Comparison of ENCODE assay signal across 21 mouse cellular contexts in genomic region chr17:46077921-46078534, GRCm38 (mm10).
"Had no signal": no experiment of that assay in that cellular context is flagged by ENCODE, and none has a peak within 500 bp of the region (broad histone marks: within the 10 kb centered on the region; RNA-seq: fewer than 3 reads in every experiment).

No protein-coding gene starts in this region.

- DNase-seq: gastrocnemius, postnatal 14 days; heart, postnatal 10 days; heart, postnatal 4 days; kidney, adult 18-20 months; kidney, adult 8-10 months; kidney, postnatal 10 days; kidney, postnatal 25 days; kidney, postnatal 4 days; layer of hippocampus, adult 9-11 months; layer of hippocampus, postnatal 36 days; left cerebral cortex, postnatal 4 days had no signal

- H3K27ac ChIP-seq: heart, embryonic 10.5 days; hindbrain, embryonic 10.5 days; hindbrain, embryonic 12.5 days; hindbrain, embryonic 14.5 days; intestine, embryonic 15.5 days; limb, embryonic 13.5 days; limb, embryonic 15.5 days; liver, embryonic 12.5 days; liver, embryonic 14.5 days had no signal

- H3K4me3 ChIP-seq: heart, embryonic 10.5 days; heart, embryonic 12.5 days; hindbrain, embryonic 10.5 days; hindbrain, embryonic 12.5 days; intestine, embryonic 15.5 days; limb, embryonic 13.5 days; limb, embryonic 15.5 days; liver, embryonic 12.5 days had no signal
